Mouse (Mus musculus): ENCODE data around the gene Nr1h2. TPM values are rescaled to one million over a fixed set of nuclear protein-coding genes. Genes with fewer than 3 reads are reported as not detected.

The Nr1h2 gene
- polyA plus RNA-seq, 1 experiment: not detected

GRCm38 (mm10) chr7:44576333-44576844 lies 22.6 kb upstream of the Nr1h2 start:
- no peaks in the 10 kb centered on the region for H3K4me1 ChIP-seq (ENCODE audit: control insufficient read depth, insufficient read depth, low read length)
- 51% methylated on average over 5 of the region's 5 CpGs for WGBS
- TF ChIP-seq POLR2A (IDR thresholded peaks at IDR 0.05; ENCODE audit: insufficient read depth, low read depth, low read length) (no peak), CTCF (IDR thresholded peaks at IDR 0.05; ENCODE audit: insufficient read depth, low read depth, low read length) (no peak)

DNA sequence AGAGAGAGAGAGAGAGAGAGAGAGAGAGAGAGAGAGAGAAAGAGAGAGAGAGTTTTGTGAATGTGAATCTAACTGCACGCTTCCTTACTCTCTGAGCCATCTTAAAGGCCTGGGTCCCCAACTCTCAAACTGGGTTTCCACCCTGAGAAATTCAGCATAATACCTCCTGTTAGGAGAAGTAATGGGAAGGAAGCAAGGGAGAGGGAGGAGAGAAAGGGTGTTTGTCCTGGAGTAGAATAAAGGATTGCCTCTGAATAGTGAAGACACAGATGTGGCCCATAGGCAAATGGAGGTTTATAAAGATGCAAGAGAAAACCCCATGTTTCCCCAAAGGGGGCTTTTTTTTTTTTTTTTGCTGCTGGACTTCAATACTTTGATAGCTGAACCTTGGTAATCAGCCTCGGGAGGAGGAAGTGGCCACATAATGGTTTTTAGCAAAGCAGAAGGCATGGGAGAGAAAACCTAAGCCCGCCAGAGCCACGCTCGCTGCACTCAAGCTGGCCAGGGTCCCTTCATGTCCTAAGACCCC lies 19.3 kb upstream of the Nr1h2 start:
- Histone ChIP-seq H3K27ac (ENCODE audit: insufficient read depth, low read depth, low read length) (no peak overlapping the region), H3K4me1 (ENCODE audit: control insufficient read depth, insufficient read depth, low read length) (no peaks in the 10 kb centered on the region), H3K4me3 (ENCODE audit: insufficient read depth, low read depth, low read length) (no peak overlapping the region)
- 80% methylated on average over 5 of the region's 5 CpGs for WGBS
- no peak for TF ChIP-seq CTCF (IDR thresholded peaks at IDR 0.05; ENCODE audit: insufficient read depth, low read depth, low read length)
- TF ChIP-seq POLR2A (IDR thresholded peaks at IDR 0.05; ENCODE audit: insufficient read depth, low read depth, low read length): no peak

More at GRCm38 (mm10) chr7:44576333-44576844, 22.6 kb upstream of the Nr1h2 start:
- Histone ChIP-seq H3K27ac (ENCODE audit: insufficient read depth, low read depth, low read length) (no peak overlapping the region), H3K4me3 (ENCODE audit: insufficient read depth, low read depth, low read length) (no peak overlapping the region)

DNA sequence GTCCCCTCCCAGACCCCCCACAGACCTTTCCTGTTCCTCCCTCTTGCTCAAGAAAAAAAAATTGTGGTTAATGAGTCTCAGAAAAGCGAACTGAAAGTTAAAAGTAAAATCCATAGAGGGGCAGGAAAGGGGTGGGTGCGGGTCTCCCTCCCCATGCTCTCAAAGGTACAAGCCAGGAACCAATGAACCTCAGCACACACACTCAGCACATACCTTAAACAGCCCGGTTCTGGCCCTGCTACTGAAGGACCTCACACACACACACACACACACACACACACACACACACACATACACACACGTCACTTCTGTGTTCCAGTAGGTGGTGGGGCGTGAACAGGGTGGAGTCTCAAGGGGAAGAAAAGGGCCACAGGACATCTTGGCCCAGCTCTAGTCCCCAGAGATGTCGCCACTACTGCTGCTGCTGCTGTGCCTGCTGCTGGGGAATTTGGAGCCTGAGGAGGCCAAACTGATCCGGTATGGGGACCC lies 18.5 kb upstream of the Nr1h2 start, which contains the start of gene Napsa:
TSS of gene Napsa (plus strand) at position 168 of the 489 bp plus-strand sequence.
- 41% methylated on average over 7 of the region's 7 CpGs for WGBS
- no peak within 1 kb of the TSS for H3K4me3 ChIP-seq (ENCODE audit: insufficient read depth, low read depth, low read length)
- no peak within 1 kb of the TSS for H3K27ac ChIP-seq (ENCODE audit: insufficient read depth, low read depth, low read length)
- TF ChIP-seq POLR2A (IDR thresholded peaks at IDR 0.05; ENCODE audit: insufficient read depth, low read depth, low read length): no peak
- no peak for TF ChIP-seq CTCF (IDR thresholded peaks at IDR 0.05; ENCODE audit: insufficient read depth, low read depth, low read length)
- H3K4me1 ChIP-seq (ENCODE audit: control insufficient read depth, insufficient read depth, low read length): no peaks in the 10 kb centered on the region

DNA sequence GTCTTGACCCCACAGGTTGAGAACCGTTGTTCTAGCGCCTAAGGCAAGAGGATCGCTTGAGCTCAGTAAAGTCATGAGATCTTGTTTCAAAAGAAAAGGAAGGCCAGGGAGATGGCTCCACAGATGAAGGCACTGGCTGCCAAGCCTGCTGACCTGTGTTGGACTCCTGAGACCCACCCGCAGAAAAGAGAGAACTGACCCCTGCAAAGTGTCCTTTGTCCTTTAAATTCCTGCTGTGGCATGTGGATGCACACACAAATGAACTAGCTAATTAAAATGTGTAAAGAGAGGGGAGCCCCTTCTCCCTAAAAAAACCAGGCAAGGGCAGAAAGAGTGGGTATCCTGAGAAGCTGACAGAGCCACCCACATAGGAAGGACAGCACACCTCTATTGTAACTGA lies 18.1 kb upstream of the Nr1h2 start:
- no peak overlapping the region for H3K4me3 ChIP-seq (ENCODE audit: insufficient read depth, low read depth, low read length)
- 52% methylated on average over 4 of the region's 4 CpGs for WGBS
- no peak overlapping the region for H3K27ac ChIP-seq (ENCODE audit: insufficient read depth, low read depth, low read length)
- no peaks in the 10 kb centered on the region for H3K4me1 ChIP-seq (ENCODE audit: control insufficient read depth, insufficient read depth, low read length)
- TF ChIP-seq POLR2A (IDR thresholded peaks at IDR 0.05; ENCODE audit: insufficient read depth, low read depth, low read length) (no peak), CTCF (IDR thresholded peaks at IDR 0.05; ENCODE audit: insufficient read depth, low read depth, low read length) (no peak)

- TF ChIP-seq CTCF (IDR thresholded peaks at IDR 0.05; ENCODE audit: insufficient read depth, low read depth, low read length) (no peak), POLR2A (IDR thresholded peaks at IDR 0.05; ENCODE audit: insufficient read depth, low read depth, low read length) (no peak)
- WGBS: 81% methylated on average over 6 of the region's 6 CpGs
- H3K4me3 ChIP-seq (ENCODE audit: insufficient read depth, low read depth, low read length): no peak overlapping the region
- H3K27ac ChIP-seq (ENCODE audit: insufficient read depth, low read depth, low read length): no peak overlapping the region
- H3K4me1 ChIP-seq (ENCODE audit: control insufficient read depth, insufficient read depth, low read length): no peaks in the 10 kb centered on the region
Measured at GRCm38 (mm10) chr7:44570989-44571388, 17.2 kb upstream of the Nr1h2 start.

DNA sequence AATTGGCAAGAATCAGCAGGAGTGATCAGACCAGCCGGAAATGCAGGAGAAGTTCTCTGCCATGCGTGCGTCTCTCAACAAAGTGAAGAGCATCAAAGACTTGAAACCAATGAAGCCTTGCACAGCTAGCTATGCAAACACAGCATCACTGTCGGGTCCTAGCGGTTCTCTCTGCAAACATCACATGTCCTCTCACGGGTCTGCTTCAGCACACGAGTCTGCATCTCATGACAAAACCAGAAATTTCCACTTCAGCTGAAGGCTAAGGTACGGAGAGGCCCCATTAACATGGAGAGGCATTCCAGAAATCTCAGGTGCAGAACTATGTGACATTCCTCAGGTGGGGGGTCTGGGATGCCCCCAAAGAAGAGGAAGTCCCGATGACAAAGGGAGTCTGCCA lies 15.1 kb upstream of the Nr1h2 start:
- whole genome bisulfite sequencing: 69% methylated on average over 9 of the region's 9 CpGs
- TF ChIP-seq CTCF (IDR thresholded peaks at IDR 0.05; ENCODE audit: insufficient read depth, low read depth, low read length): no peak
- TF ChIP-seq POLR2A (IDR thresholded peaks at IDR 0.05; ENCODE audit: insufficient read depth, low read depth, low read length): no peak
- Histone ChIP-seq H3K27ac (ENCODE audit: insufficient read depth, low read depth, low read length) (no peak overlapping the region), H3K4me3 (ENCODE audit: insufficient read depth, low read depth, low read length) (no peak overlapping the region), H3K4me1 (ENCODE audit: control insufficient read depth, insufficient read depth, low read length) (no peaks in the 10 kb centered on the region)

- no peak overlapping the region for H3K27ac ChIP-seq (ENCODE audit: insufficient read depth, low read depth, low read length)
- WGBS: 77% methylated on average over 6 of the region's 6 CpGs
- TF ChIP-seq CTCF (IDR thresholded peaks at IDR 0.05; ENCODE audit: insufficient read depth, low read depth, low read length) (no peak), POLR2A (IDR thresholded peaks at IDR 0.05; ENCODE audit: insufficient read depth, low read depth, low read length) (no peak)
- H3K4me1 ChIP-seq (ENCODE audit: control insufficient read depth, insufficient read depth, low read length): no peaks in the 10 kb centered on the region
- H3K4me3 ChIP-seq (ENCODE audit: insufficient read depth, low read depth, low read length): no peak overlapping the region
Measured at GRCm38 (mm10) chr7:44565414-44565813, 11.7 kb upstream of the Nr1h2 start.

DNA sequence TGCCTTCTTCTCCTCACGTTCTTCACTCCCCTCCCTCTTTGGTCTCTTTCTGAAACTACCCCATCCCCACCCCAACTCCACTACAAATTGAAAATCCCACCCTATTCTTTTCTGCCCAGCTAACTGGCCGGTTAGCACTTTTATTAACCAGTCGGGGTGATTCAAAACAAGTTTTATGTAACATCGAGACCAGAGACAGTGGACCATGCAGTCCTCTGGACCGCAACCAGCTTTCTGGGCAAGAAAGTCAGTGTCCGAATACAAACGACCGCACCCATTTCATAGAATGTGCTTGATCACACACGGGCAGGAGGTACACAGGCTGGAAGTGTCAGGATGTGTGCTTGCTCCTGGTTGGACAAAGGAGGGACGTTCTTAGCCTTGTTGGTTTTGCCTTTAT lies 10.7 kb upstream of the Nr1h2 start:
- Histone ChIP-seq H3K4me3 (ENCODE audit: insufficient read depth, low read depth, low read length) (no peak overlapping the region), H3K27ac (ENCODE audit: insufficient read depth, low read depth, low read length) (no peak overlapping the region), H3K4me1 (ENCODE audit: control insufficient read depth, insufficient read depth, low read length) (no peaks in the 10 kb centered on the region)
- 82% methylated on average over 10 of the region's 10 CpGs for WGBS
- TF ChIP-seq CTCF (IDR thresholded peaks at IDR 0.05; ENCODE audit: insufficient read depth, low read depth, low read length) (no peak), POLR2A (IDR thresholded peaks at IDR 0.05; ENCODE audit: insufficient read depth, low read depth, low read length) (no peak)

GRCm38 (mm10) chr7:44563284-44563683 lies 9.5 kb upstream of the Nr1h2 start:
- Histone ChIP-seq H3K4me3 (ENCODE audit: insufficient read depth, low read depth, low read length) (no peak overlapping the region), H3K27ac (ENCODE audit: insufficient read depth, low read depth, low read length) (no peak overlapping the region), H3K4me1 (ENCODE audit: control insufficient read depth, insufficient read depth, low read length) (no peaks in the 10 kb centered on the region)
- WGBS: 53% methylated on average over 8 of the region's 8 CpGs
- no peak for TF ChIP-seq CTCF (IDR thresholded peaks at IDR 0.05; ENCODE audit: insufficient read depth, low read depth, low read length)
- no peak for TF ChIP-seq POLR2A (IDR thresholded peaks at IDR 0.05; ENCODE audit: insufficient read depth, low read depth, low read length)

All from olfactory bulb, adult 2 months (tissue).